Mouse (Mus musculus) thymus, adult 2 months (tissue): Measurements from ENCODE around the gene Epas1. TPM values are rescaled to one million over a fixed set of nuclear protein-coding genes. Genes with fewer than 3 reads are reported as not detected.
A peak's percentile ranks its signal among the peaks of the same experiment; 100 is the strongest.

ENCODE experiments used
- DNase-seq: peaks from one replicate; pipeline ENCODE4 v3.0.0; 2021
- H3K27ac ChIP-seq: fragments of 200-500 bp; 2 replicates; pipeline ENCODE4 v1.5.1; 2012; ENCODE audit warnings: low read length, control low read depth; ENCODE audit not compliant: control insufficient read depth, insufficient read depth
- H3K27me3 ChIP-seq: fragments of 200-500 bp; 2 replicates; pipeline ENCODE4 v1.6.1; 2012; ENCODE audit warnings: mild to moderate bottlenecking, low read length, moderate library complexity, mixed read lengths; ENCODE audit not compliant: control insufficient read depth, insufficient read depth
- H3K36me3 ChIP-seq: fragments of 200-500 bp; 2 replicates; pipeline ENCODE4 v1.6.1; 2012; ENCODE audit warnings: mild to moderate bottlenecking, low read length, moderate library complexity; ENCODE audit not compliant: control insufficient read depth, insufficient read depth
- H3K4me1 ChIP-seq: fragments of 200-500 bp; replicated peaks from 2 replicates; pipeline ENCODE4 v1.6.1; 2012; ENCODE audit warnings: low read length; ENCODE audit not compliant: control insufficient read depth, insufficient read depth
- H3K4me3 ChIP-seq: fragments of 200-500 bp; 2 replicates; pipeline ENCODE4 v1.5.1; 2012; ENCODE audit warnings: mild to moderate bottlenecking, low read length, control low read depth, moderate library complexity; ENCODE audit not compliant: control insufficient read depth, insufficient read depth
- CTCF ChIP-seq: fragments of 200-500 bp; IDR thresholded peaks from 2 replicates; pipeline ENCODE4 v1.5.1; 2012; ENCODE audit warnings: mild to moderate bottlenecking, control low read depth, low read length, moderate library complexity, borderline replicate concordance; ENCODE audit not compliant: control insufficient read depth, poor library complexity, insufficient read depth; ENCODE audit errors: extremely low read depth
- POLR2A ChIP-seq: fragments of 200-500 bp; IDR thresholded peaks from 2 replicates; pipeline ENCODE4 v1.6.1; 2012; ENCODE audit warnings: mild to moderate bottlenecking, low read length, control low read depth, moderate library complexity; ENCODE audit not compliant: control insufficient read depth, poor library complexity, insufficient read depth; ENCODE audit errors: extremely low read depth
- WGBS: fragments of 180-500 bp; shearing (Covaris S2); methylation state at CpG from one replicate; pipeline ENCODE4 v1.1.7; 2018; 5-methylcytosine and 5-hydroxymethylcytosine counted together
- polyA plus RNA-seq: library from polyadenylated mRNA; depleted of rRNA; stranded (reverse); fragments of >200 nt; gene quantifications from 2 replicates; pipeline ENCODE4 v1.2.3, GENCODE M21; 2012

Gene Epas1
- polyA plus RNA-seq, 1 experiment: 18.9 TPM

GRCm38 (mm10) chr17:86733644-86734043 lies 19.9 kb upstream of the Epas1 start:
- no peaks in the 10 kb centered on the region for H3K27me3 ChIP-seq
- no peak for TF ChIP-seq CTCF
- TF ChIP-seq POLR2A: no peak
- H3K36me3 ChIP-seq: no peaks in the 10 kb centered on the region
- WGBS: 74% methylated on average over 4 of the region's 4 CpGs
- peaks cover 9% of the 10 kb centered on the region for H3K4me1 ChIP-seq
- no peak overlapping the region for H3K4me3 ChIP-seq
- DNase-seq: no peak
- H3K27ac ChIP-seq: no peak overlapping the region

DNA sequence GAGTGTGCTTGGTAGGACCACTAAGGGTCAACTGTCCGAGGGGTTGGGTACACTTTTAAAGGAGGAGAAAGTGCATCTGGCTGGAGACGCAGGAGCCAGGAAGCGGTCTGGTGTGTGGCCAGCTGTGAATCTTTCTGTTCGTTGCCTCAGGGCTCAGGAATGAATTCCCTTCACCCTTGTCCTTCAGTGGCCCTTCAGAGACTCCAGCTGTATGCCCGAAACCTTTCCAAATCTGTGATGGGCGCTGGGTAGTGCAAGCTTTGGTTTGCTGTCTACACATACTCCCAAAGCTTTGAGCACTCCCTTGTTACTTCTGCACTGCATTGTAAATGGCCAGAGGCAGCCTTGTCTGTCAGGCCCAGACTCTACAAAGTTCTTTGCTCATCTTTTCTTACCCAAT lies 15.0 kb upstream of the Epas1 start:
- H3K27me3 ChIP-seq: no peaks in the 10 kb centered on the region
- H3K27ac ChIP-seq: no peak overlapping the region
- H3K36me3 ChIP-seq: no peaks in the 10 kb centered on the region
- H3K4me3 ChIP-seq: no peak overlapping the region
- TF ChIP-seq POLR2A (no peak), CTCF (no peak)
- DNase-seq: no peak
- H3K4me1 ChIP-seq: no peaks in the 10 kb centered on the region
- WGBS: 95% methylated on average over 6 of the region's 6 CpGs

GRCm38 (mm10) chr17:86743351-86743941 lies 10.1 kb upstream of the Epas1 start:
- Histone ChIP-seq H3K27ac (no peak overlapping the region), H3K4me3 (no peak overlapping the region), H3K4me1 (no peaks in the 10 kb centered on the region), H3K27me3 (no peaks in the 10 kb centered on the region), H3K36me3 (no peaks in the 10 kb centered on the region)
- peak; percentile 19 for DNase-seq
- TF ChIP-seq POLR2A: no peak
- peak; percentile 21; the same call in 1 of the 2 replicates for TF ChIP-seq CTCF
- WGBS: 77% methylated on average over 7 of the region's 7 CpGs

- H3K27ac ChIP-seq: no peak overlapping the region
- H3K4me3 ChIP-seq: no peak overlapping the region
- DNase-seq: no peak
- H3K4me1 ChIP-seq: no peaks in the 10 kb centered on the region
- 79% methylated on average over 6 of the region's 6 CpGs for WGBS
- H3K36me3 ChIP-seq: no peaks in the 10 kb centered on the region
- no peaks in the 10 kb centered on the region for H3K27me3 ChIP-seq
- TF ChIP-seq POLR2A: no peak
- no peak for TF ChIP-seq CTCF
These were observed 8.6 kb upstream of the Epas1 start for GRCm38 (mm10) chr17:86744943-86745342.

- DNase-seq: no peak
- WGBS: 94% methylated on average over 10 of the region's 10 CpGs
- Histone ChIP-seq H3K27me3 (peaks cover 10% of the 10 kb centered on the region), H3K27ac (no peak overlapping the region), H3K36me3 (no peaks in the 10 kb centered on the region), H3K4me3 (no peak overlapping the region), H3K4me1 (peaks cover 20% of the 10 kb centered on the region)
- TF ChIP-seq CTCF (no peak), POLR2A (no peak)
These were observed 2.1 kb upstream of the Epas1 start for GRCm38 (mm10) chr17:86751373-86751871.

DNA sequence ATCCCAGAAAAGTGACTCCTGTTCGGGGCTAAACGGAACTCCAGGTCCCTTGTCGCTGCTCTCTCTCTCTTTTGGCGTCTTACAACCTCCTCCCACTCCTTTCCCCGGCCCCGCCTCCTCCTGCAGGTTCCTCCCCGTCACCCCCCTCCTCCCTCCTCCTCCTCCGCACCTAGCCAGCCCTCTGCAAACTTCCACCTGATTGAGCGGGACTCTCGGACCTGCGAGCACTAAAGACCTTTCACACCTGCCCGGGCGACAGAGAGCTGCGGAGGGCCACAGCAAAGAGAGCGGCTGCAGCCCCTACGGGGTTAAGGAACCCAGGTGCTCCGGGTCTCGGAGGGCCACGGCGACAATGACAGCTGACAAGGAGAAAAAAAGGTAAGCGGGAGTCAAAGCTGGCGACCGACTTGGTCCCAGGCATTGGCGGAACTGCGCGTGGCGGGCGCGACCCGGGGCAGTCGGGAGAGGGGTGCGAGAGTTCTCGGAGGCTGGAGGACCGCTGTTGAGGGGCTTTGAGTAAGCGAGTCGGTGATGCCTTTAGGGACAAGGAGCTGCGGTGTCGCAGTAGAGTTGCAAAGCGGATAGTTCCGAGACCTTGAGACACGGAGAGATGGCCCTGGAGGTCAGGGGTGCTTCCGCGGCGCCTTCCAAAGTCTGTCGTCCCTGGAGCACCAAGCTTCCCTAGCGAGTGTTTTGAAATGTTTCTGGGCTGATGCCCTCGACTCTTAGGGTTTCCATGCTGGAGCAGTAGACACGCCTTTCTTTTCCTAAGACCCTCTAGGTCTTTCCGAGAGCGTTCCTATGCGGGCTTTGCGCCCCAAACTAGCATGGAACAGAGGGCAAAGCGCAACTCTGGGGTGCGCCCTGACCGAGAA lies 668 bp downstream of the Epas1 start:
- Histone ChIP-seq H3K4me3 (peak overlapping the region; percentile 57), H3K27ac (no peak overlapping the region), H3K36me3 (no peaks in the 10 kb centered on the region), H3K4me1 (peaks cover 20% of the 10 kb centered on the region), H3K27me3 (peaks cover 10% of the 10 kb centered on the region)
- 2% methylated on average over 55 of the region's 55 CpGs for WGBS
- 0 out of 2 replicates have a peak, but pooled peaks have one; percentile 18 for TF ChIP-seq POLR2A
- TF ChIP-seq CTCF: no peak
- peak; percentile 75 for DNase-seq
